Mouse (Mus musculus): ENCODE data around the gene Trip6.

The Trip6 gene

DNA sequence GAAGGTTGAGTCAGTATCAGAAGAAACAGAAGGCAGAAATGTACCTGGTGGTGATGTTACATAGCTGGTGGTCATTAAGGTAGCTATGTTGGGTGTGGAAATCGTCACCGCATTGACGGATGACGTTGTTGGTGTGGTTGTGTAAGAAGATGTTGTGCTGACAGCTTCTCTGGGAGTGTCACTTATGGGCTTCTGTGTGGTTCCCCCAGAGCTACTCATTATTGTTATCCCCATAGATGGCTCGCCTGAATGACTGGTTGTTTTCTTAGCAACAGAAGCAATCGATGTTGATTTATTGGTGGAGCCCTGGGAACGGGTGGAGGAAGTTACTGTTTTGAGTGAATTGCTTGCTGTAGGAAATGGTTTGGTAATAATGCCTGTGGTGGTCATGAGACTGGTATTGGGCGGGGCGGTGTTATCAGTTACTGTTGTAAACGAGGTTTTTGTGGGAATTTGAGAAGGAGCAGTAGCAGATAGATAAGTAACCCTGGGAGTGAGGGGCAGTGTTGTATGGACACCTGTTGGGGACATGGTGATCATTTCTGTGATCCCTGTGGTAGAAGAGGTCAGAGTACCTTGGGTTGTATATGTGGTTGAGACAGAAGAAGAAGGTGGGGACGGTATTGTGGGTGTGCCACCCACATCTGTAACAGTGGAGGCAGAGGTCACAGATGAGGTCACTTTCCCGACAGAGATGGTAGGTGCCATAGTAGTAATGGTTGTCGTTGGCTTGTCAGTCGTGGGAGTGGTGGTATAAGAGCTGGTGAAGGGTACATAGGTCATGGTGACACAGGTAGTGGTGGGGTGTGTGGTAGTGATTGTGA, 50.1 kb downstream of the Trip6 start:
- DNase-seq: no peak

Measured in thymus, postnatal 36 days (tissue).